Mouse (Mus musculus) cerebral cortex, adult 2 months (tissue): ENCODE measurements around the gene Olfr317.

ENCODE experiments used
- WGBS: fragments of 180-500 bp; shearing (Covaris S2); methylation state at CpG from one replicate; pipeline ENCODE4 v1.1.7; 2018; 5-methylcytosine and 5-hydroxymethylcytosine counted together

Gene Olfr317

GRCm38 (mm10) chr11:58738792-58739262 is at the start of gene Olfr317:
Olfr317 (minus strand) TSS chr11:58739212.
- 81% methylated on average over 4 of the region's 4 CpGs for WGBS

- 88% methylated on average over 8 of the region's 8 CpGs for WGBS
These were observed 49.3 kb upstream of the Olfr317 start for GRCm38 (mm10) chr11:58788346-58788745.

GRCm38 (mm10) chr11:58787651-58788050 is 48.6 kb upstream of the Olfr317 start:
- 88% methylated on average over 10 of the region's 10 CpGs for WGBS

- WGBS = 76% methylated on average over 2 of the region's 2 CpGs
These were observed 45.2 kb upstream of the Olfr317 start for GRCm38 (mm10) chr11:58784182-58784581.

GRCm38 (mm10) chr11:58782480-58783089 is 43.6 kb upstream of the Olfr317 start, which contains the start of gene Olfr314:
Olfr314 (plus strand) TSS chr11:58782952.
- 84% methylated on average over 6 of the region's 6 CpGs for WGBS

GRCm38 (mm10) chr11:58772888-58773287 is 33.9 kb upstream of the Olfr317 start, which contains the start of gene Olfr315:
Olfr315 (plus strand) TSS chr11:58773188.

GRCm38 (mm10) chr11:58752434-58752833 is 13.4 kb upstream of the Olfr317 start, which contains the start of gene Olfr316:
Olfr316 (plus strand) TSS chr11:58752734.
- WGBS = 82% methylated on average over 2 of the region's 2 CpGs

- 74% methylated on average over 18 of the region's 18 CpGs for WGBS
These were observed 12.1 kb upstream of the Olfr317 start for GRCm38 (mm10) chr11:58751096-58751495.

GRCm38 (mm10) chr11:58733372-58733771 is 5.6 kb downstream of the Olfr317 start:
- WGBS = 29% methylated on average over 3 of the region's 3 CpGs

GRCm38 (mm10) chr11:58727896-58728650 is 10.9 kb downstream of the Olfr317 start:
- WGBS = 78% methylated on average over 6 of the region's 6 CpGs

GRCm38 (mm10) chr11:58723914-58724313 is 15.1 kb downstream of the Olfr317 start, which contains the start of gene Olfr318:
Olfr318 (minus strand) TSS chr11:58724014.

GRCm38 (mm10) chr11:58719701-58720100 is 19.3 kb downstream of the Olfr317 start:
- 85% methylated on average over 4 of the region's 4 CpGs for WGBS

GRCm38 (mm10) chr11:58717723-58718122 is 21.3 kb downstream of the Olfr317 start:
- WGBS = 91% methylated on average over 7 of the region's 7 CpGs

- WGBS = 82% methylated on average over 11 of the region's 11 CpGs
These were observed 29.9 kb downstream of the Olfr317 start for GRCm38 (mm10) chr11:58709086-58709485.

- WGBS = 66% methylated on average over 3 of the region's 3 CpGs
These were observed 40.1 kb downstream of the Olfr317 start, which contains the start of gene Olfr319 for GRCm38 (mm10) chr11:58698862-58699261. Olfr319 (plus strand) TSS chr11:58699162.
